Mouse (Mus musculus) neural tube, embryonic 14.5 days (tissue): ENCODE measurements around the gene Plcd1. TPM values are rescaled to one million over a fixed set of nuclear protein-coding genes. Genes with fewer than 3 reads are reported as not detected.

ENCODE experiments used
- ATAC-seq: fragments of 200-750 bp; cut with Nextera tagmentation; 2 replicates; pipeline ENCODE4 v1.8.0; 2017; ENCODE audit warnings: low read depth, mild to moderate bottlenecking, moderate TSS enrichment, moderate library complexity
- H3K27ac ChIP-seq: fragments of 300-500 bp; sonication (generic); 2 replicates; pipeline ENCODE4 v1.5.1; 2014; ENCODE audit warnings: low read depth, mild to moderate bottlenecking, control low read depth, low read length, moderate library complexity, mixed read lengths
- H3K27me3 ChIP-seq: fragments of 300-500 bp; sonication (generic); 2 replicates; pipeline ENCODE4 v1.6.1; 2014; ENCODE audit warnings: low read length; ENCODE audit not compliant: control insufficient read depth, insufficient read depth
- H3K36me3 ChIP-seq: fragments of 300-500 bp; sonication (generic); 2 replicates; pipeline ENCODE4 v1.6.1; 2014; ENCODE audit warnings: low read length, mixed read lengths; ENCODE audit not compliant: control insufficient read depth, insufficient read depth
- H3K4me1 ChIP-seq: fragments of 300-500 bp; sonication (generic); 2 replicates; pipeline ENCODE4 v1.6.1; 2014; ENCODE audit warnings: low read length; ENCODE audit not compliant: control insufficient read depth, insufficient read depth
- H3K4me2 ChIP-seq: fragments of 300-500 bp; sonication (generic); 2 replicates; pipeline ENCODE4 v1.6.1; 2014; ENCODE audit warnings: mild to moderate bottlenecking, low read depth, low read length, control low read depth
- H3K4me3 ChIP-seq: fragments of 300-500 bp; sonication (generic); 2 replicates; pipeline ENCODE4 v1.5.1; 2014; ENCODE audit warnings: low read depth, low read length, control low read depth, mixed read lengths
- H3K9ac ChIP-seq: fragments of 300-500 bp; sonication (generic); replicated peaks from 2 replicates; pipeline ENCODE4 v1.6.1; 2014; ENCODE audit warnings: low read depth, mild to moderate bottlenecking, control low read depth, low read length, mixed read lengths
- H3K9me3 ChIP-seq: fragments of 300-500 bp; sonication (generic); 2 replicates; pipeline ENCODE4 v1.6.1; 2016; ENCODE audit warnings: low read length; ENCODE audit not compliant: control insufficient read depth
- WGBS: fragments of 180-500 bp; shearing (Covaris S2); extraction: QIAGEN DNeasy Blood & Tissue Kit; methylation state at CpG from one replicate; pipeline ENCODE4 v1.1.7; 2014; 5-methylcytosine and 5-hydroxymethylcytosine counted together
- polyA plus RNA-seq: library from polyadenylated mRNA; unstranded; fragments of >200 nt; fragmentation: Nextera tagmentation; extraction: Ambion mirVana; gene quantifications from 2 replicates; pipeline ENCODE4 v1.2.1, GENCODE M21; 2014

Gene Plcd1
- polyA plus RNA-seq, 1 experiment from 2014 or later, result 14.7 TPM

- no peaks in the 10 kb centered on the region for H3K4me1 ChIP-seq
- no peak for ATAC-seq
- WGBS, result 87% methylated on average over 17 of the region's 17 CpGs
- no peaks in the 10 kb centered on the region for H3K36me3 ChIP-seq
- no peaks in the 10 kb centered on the region for H3K27me3 ChIP-seq
- H3K4me2 ChIP-seq, result no peak overlapping the region
- no peaks in the 10 kb centered on the region for H3K9me3 ChIP-seq
- H3K4me3 ChIP-seq, result no peak overlapping the region
- H3K9ac ChIP-seq, result no peak overlapping the region
- H3K27ac ChIP-seq, result no peak overlapping the region
Measured at GRCm38 (mm10) chr9:119114911-119115310, 21.6 kb upstream of the Plcd1 start.

DNA sequence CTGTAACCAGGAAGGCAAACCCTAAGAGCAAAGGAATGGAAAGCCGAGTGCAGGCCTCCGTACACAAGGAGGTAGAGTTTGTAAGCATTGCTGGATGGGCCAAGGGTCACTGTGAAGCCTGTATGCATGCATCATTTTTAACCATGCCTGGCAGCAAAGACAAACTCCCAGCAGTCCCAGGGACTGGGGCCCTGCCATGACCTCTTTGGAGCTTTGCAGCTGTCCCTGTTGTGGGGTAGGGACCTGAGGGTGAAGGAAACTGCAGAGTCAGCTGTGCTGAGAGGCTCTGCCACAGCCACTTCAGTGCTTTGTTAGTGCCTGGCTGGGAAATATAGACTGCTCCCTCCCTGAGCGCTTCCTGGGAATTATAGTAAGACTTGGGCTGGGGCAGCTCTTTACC lies 17.3 kb upstream of the Plcd1 start:
- no peaks in the 10 kb centered on the region for H3K27me3 ChIP-seq
- no peak overlapping the region for H3K4me3 ChIP-seq
- no peak for ATAC-seq
- no peak overlapping the region for H3K9ac ChIP-seq
- no peaks in the 10 kb centered on the region for H3K9me3 ChIP-seq
- no peaks in the 10 kb centered on the region for H3K36me3 ChIP-seq
- H3K4me1 ChIP-seq, result no peaks in the 10 kb centered on the region
- WGBS, result 58% methylated on average over 3 of the region's 3 CpGs
- H3K4me2 ChIP-seq, result no peak overlapping the region
- no peak overlapping the region for H3K27ac ChIP-seq

DNA sequence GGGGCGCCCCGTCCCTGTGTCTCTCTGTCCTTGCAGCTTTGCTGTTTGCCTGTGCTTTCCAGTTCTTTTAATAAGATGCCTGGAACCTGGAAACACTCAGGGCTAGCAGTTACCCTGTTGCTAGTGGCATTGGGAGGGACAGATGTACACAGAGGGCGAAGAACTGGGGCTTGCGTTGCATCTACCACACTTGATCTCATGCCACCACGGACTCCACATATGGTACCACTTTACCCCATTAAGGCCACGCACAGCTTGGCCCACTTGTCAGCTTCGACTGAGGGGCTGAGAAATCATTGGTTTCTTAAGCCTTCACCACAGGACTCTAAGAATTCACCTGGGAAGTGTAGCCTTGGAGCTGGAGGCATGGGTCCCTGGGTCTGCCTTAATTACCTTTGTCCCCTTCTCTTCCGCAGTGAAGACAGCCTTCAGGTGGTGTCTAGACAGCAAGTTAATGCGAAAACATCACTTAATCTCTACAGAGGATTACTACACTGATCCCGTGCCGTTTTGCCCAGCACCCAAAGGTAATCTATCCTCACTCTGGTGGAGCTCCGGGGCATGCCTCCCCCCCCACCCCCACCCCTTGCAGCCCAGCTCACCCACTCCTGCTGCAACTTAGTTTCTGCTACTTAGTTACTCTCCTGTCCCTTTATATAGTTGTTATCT lies 16.5 kb upstream of the Plcd1 start:
- H3K9me3 ChIP-seq, result no peaks in the 10 kb centered on the region
- no peaks in the 10 kb centered on the region for H3K36me3 ChIP-seq
- H3K4me3 ChIP-seq, result no peak overlapping the region
- H3K9ac ChIP-seq, result no peak overlapping the region
- H3K27me3 ChIP-seq, result no peaks in the 10 kb centered on the region
- no peak for ATAC-seq
- 64% methylated on average over 12 of the region's 12 CpGs for WGBS
- no peak overlapping the region for H3K27ac ChIP-seq
- no peak overlapping the region for H3K4me2 ChIP-seq
- H3K4me1 ChIP-seq, result no peaks in the 10 kb centered on the region

- Histone ChIP-seq H3K4me1 (no peaks in the 10 kb centered on the region), H3K9me3 (no peaks in the 10 kb centered on the region), H3K4me2 (no peak overlapping the region), H3K4me3 (no peak overlapping the region), H3K36me3 (no peaks in the 10 kb centered on the region), H3K9ac (no peak overlapping the region), H3K27ac (no peak overlapping the region), H3K27me3 (no peaks in the 10 kb centered on the region)
- ATAC-seq, result no peak
- 83% methylated on average over 4 of the region's 4 CpGs for WGBS
Measured at GRCm38 (mm10) chr9:119107566-119107965, 14.3 kb upstream of the Plcd1 start.

DNA sequence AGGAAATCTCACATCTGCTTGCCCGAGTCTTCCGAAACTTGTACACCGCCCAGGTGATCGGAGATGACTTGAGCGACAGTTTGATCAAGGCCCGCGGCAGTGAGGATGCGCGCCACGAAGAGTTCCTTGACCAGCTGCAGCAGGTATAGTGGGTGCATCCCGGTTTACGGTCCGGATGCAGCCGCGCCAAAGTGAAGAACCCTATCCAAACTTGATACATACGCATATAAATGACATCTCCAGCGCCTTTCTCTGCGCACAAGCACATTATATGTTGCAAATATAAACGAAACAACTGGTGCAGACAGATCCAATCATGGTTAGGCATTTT lies 9.4 kb upstream of the Plcd1 start:
- Histone ChIP-seq H3K9me3 (no peaks in the 10 kb centered on the region), H3K9ac (no peak overlapping the region; the same call in 1 of the 2 replicates), H3K4me1 (0 out of 2 replicates have a peak, but pooled peaks cover 3% of the 10 kb centered on the region), H3K27ac (no peak overlapping the region), H3K36me3 (no peaks in the 10 kb centered on the region), H3K4me2 (peak overlapping the region; percentile 70), H3K4me3 (peak overlapping the region; percentile 49), H3K27me3 (no peaks in the 10 kb centered on the region)
- 4% methylated on average over 19 of the region's 19 CpGs for WGBS
- no peak; the same call in 1 of the 2 replicates for ATAC-seq

DNA sequence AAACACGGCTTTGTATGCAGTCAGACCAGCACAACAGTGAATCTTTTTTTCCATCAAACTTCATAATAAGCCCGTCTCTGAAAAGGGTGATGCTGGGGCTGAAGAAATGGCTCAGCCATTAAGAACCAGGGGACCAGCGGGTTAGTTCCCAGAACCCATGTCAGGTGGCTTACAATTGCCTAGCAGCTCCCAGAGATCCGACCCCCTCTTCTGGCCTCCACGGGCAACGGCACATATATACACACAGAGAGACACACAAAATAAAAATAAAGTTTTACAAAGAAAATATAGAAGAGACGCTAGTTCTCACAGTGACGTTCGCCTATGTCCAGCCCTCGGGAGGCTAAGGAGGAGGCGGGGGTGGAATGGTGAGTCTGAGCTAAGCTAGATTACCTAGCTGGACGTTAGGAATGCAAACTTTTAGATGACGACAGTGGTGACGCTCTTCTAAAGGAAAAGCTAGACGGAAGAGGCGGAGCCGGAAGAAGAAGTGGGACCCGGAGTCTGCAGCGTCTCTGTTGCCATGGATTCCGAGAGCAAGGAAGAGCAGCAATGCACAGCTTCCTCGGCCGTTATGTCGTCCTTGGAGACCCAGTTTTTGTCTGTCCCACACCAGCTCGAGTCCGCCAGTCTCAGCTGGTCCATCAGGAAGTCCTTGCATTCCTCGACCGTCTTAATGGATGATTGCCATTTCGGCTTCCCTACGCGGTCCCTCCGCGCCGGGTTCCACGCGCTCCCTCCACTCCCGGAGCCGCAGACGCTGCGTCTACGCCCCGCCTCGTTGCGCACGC lies 8.9 kb upstream of the Plcd1 start, which contains the start of gene Dlec1:
Gene Dlec1, plus strand, starts transcription at position 487 of the 791 bp plus-strand sequence.
- peak within 1 kb of the TSS; percentile 49 for H3K4me3 ChIP-seq
- H3K27ac ChIP-seq, result 0 out of 2 replicates have a peak within 1 kb of the TSS, but pooled peaks have one; percentile 16

DNA sequence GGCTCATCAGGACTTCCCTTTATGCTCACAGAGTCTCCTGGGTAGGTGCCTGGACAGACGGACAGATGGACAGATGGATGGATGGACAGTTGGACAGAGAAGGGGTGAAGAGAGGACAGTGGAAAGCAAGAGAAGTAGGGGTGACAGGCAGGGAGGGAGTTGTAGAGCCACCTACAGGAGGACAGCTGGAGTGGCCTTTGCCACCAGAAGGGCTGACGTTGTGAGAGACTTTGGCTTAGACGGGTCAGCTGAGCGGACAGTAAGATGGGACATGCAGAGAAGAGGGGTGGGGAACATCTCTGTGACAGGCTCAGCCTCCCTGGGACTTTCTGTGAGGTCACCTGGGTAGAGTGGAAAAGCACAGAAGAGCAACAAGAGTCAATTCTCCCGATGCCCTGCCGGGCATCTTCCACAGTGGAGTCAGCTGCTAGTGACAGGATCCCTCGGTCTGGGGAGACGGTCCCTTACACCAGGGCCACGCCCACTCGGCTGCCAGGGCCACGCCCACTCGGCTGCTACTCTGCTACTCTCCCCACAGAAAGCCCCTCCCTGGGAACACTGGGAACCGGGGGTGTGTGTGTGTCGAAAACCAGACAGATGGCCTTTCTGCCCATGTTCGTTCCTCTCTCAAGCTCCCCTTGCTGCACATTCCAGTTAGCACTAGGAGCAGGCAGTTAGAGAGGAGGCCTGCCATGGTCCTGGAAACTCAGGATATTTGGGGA lies 7.0 kb upstream of the Plcd1 start:
- H3K4me2 ChIP-seq, result no peak overlapping the region
- no peaks in the 10 kb centered on the region for H3K27me3 ChIP-seq
- H3K9me3 ChIP-seq, result no peaks in the 10 kb centered on the region
- H3K4me3 ChIP-seq, result no peak overlapping the region
- no peak overlapping the region for H3K27ac ChIP-seq
- WGBS, result 19% methylated on average over 15 of the region's 15 CpGs
- H3K9ac ChIP-seq, result no peak overlapping the region
- no peaks in the 10 kb centered on the region for H3K36me3 ChIP-seq
- 0 out of 2 replicates have a peak, but pooled peaks cover 3% of the 10 kb centered on the region for H3K4me1 ChIP-seq
- ATAC-seq, result no peak

More for the DNA sequence above, 8.9 kb upstream of the Plcd1 start, which contains the start of gene Dlec1:
- H3K9ac ChIP-seq, result no peak within 1 kb of the TSS; the same call in 1 of the 2 replicates
- no peaks in the 10 kb centered on the region for H3K27me3 ChIP-seq
- 0 out of 2 replicates have a peak, but pooled peaks cover 3% of the 10 kb centered on the region for H3K4me1 ChIP-seq
- WGBS, result 3% methylated on average over 44 of the region's 44 CpGs
- peak within 1 kb of the TSS; percentile 70 for H3K4me2 ChIP-seq
- ATAC-seq, result peak; percentile 90
- no peaks in the 10 kb centered on the region for H3K36me3 ChIP-seq
- no peaks in the 10 kb centered on the region for H3K9me3 ChIP-seq

GRCm38 (mm10) chr9:119094462-119095109 lies 1.3 kb upstream of the Plcd1 start:
- Histone ChIP-seq H3K9ac (no peak overlapping the region), H3K36me3 (no peaks in the 10 kb centered on the region), H3K27ac (no peak overlapping the region), H3K4me2 (no peak overlapping the region), H3K9me3 (no peaks in the 10 kb centered on the region), H3K27me3 (0 out of 2 replicates have a peak, but pooled peaks cover 2% of the 10 kb centered on the region), H3K4me1 (peaks cover 12% of the 10 kb centered on the region), H3K4me3 (no peak overlapping the region)
- WGBS, result 64% methylated on average over 13 of the region's 13 CpGs
- ATAC-seq, result no peak
